Mouse (Mus musculus) retina, adult 2 months (tissue): Measurements from ENCODE around the gene Znrf3.

Source experiments
- DNase-seq: peaks from one replicate; pipeline ENCODE4 v3.0.0-alpha.2; 2012; ENCODE audit warnings: low read depth, low spot score

Znrf3 gene

GRCm38 (mm10) chr11:5271274-5272065 is 173.2 kb downstream of the Znrf3 start:
- DNase-seq: no peak

DNA sequence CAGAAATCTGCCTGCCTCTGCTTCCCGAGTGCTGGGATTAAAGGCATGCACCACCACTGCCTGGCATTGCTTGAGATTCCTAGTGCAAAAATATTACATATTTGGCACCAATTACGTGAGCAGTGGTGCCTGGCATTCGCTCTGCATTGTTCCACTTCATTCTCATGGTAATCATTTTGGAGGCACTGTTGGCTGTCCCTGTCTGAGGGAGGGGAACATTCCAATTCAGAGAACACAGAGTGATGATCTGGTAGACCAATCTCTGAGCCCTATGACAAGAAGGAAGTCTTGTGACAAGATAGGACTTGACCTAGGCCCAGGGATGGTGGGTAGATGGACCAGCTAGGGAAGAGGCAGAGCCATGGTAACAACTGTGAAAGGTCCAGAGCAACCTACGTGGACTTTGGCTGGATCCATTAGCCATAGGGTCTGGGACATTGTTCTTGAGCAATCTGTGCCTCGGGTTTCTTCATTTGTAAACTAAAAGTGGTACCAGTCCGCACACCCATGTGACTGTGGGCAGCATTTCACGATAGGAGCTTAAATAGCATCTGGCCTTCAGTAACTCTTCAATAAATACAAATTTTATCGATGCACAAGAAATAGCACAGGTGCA is 174.7 kb downstream of the Znrf3 start:
- no peak for DNase-seq

DNA sequence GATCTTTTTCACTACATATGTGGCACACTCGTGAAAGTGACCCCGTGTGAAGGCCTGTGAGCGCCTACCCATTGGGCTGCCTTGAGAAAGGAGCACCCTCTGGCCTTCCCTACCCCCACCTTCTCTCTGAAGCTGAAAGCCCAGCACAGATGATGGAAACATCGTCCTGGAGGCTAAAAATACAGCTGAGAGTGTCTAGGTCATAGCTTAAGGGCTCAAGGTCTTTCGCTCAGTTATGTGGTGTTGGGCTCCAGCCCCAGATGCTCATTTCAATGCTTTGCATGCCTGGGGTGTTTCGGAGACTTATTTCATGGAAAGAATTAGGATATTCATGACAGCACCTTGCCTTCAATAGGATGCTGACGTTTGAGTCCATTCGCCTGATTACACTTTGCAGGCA is 178.9 kb downstream of the Znrf3 start:
- no peak for DNase-seq

GRCm38 (mm10) chr11:5263078-5263730 is 181.4 kb downstream of the Znrf3 start:
- DNase-seq: no peak

GRCm38 (mm10) chr11:5261508-5262392 is 182.9 kb downstream of the Znrf3 start, which contains the start of gene Kremen1:
Gene Kremen1, minus strand, starts transcription at chr11:5261558.
- DNase-seq: peak; percentile 87

- no peak for DNase-seq
Measured at GRCm38 (mm10) chr11:5260942-5261459, 183.6 kb downstream of the Znrf3 start.

GRCm38 (mm10) chr11:5259944-5260598 is 184.6 kb downstream of the Znrf3 start:
- DNase-seq: no peak

DNA sequence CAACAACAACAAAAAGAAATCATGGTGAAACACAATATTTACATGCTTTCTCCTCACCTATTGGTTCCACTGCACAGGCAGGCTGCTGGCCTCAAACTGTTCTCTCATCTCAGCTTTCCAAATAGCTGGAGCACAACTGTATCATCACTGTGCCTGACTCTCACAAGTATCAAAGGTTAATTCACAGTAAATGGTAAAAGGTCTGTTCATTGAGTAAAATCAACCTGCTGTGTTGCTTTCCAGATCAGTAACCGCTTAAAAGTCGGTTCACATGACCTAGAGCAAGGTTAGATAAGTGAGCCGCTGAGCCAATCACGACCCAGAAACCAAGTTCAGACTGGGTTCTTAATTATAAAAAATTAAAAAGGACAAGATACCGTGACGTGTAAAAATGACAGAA is 186.6 kb downstream of the Znrf3 start:
- no peak for DNase-seq

- no peak for DNase-seq
Measured at GRCm38 (mm10) chr11:5257151-5257862, 187.3 kb downstream of the Znrf3 start.

DNA sequence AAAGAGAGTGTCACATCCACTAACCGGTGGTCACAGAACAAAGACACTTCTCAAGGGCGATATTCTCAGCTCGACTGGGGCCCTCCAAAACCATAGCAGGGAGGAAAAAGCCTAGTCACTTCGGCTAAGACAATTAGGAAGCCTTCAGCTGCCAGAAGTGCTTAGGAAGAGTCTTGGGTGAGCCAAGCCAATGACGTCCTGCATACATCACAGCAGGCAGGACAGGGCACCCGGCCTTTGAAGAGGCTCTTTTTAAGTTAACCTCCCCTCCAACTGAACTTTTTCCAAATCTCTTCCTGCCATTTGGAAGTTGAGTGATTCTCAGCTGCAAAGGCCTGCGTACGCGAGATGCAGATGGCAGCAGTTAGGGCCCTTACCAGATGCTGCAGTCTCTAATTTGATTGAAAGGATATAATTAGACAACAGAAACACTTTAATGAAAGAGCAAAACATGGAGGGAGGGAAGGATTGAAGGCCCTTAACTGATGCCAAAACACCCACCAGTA is 189.1 kb downstream of the Znrf3 start:
- DNase-seq: no peak

- no peak for DNase-seq
Measured at GRCm38 (mm10) chr11:5254016-5254415, 190.6 kb downstream of the Znrf3 start.

DNA sequence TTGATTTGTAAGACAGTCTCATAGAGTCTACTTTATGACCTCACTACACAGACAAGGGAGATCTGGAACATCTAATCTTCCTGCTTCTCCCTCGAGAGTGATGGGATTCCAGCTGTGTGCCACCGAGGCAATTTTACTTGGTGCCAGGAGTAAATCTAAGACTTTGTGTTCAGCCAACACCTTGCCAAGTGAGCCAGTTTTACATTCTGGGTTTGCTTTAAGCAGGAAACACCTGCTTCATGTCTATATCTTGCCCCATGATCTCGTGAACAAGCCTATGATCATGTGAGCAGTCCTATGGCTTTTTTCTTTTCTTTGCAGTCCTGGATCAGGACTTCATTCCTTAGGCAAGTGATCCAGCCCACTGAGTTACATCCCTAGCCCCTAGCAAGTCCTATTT is 191.1 kb downstream of the Znrf3 start:
- DNase-seq: no peak

DNA sequence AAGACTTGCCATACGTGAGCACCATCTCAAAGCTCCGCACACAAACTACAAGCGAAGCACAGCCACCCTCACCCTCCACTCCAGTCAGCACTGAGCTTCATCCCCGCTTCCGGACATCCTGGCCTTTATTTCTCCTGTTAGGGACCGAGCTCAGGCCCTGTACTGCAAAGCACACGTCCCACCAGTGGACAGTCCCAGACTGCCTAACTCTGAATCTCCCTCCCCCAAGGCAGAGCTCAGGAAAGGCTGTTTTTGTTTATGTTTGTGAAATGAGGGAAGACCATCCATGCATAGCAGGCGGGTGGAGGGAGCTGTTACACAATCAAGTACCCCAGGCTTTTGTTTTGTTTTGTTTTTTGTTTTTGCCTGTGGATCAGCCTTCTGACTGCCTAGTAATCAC is 191.9 kb downstream of the Znrf3 start:
- no peak for DNase-seq

DNA sequence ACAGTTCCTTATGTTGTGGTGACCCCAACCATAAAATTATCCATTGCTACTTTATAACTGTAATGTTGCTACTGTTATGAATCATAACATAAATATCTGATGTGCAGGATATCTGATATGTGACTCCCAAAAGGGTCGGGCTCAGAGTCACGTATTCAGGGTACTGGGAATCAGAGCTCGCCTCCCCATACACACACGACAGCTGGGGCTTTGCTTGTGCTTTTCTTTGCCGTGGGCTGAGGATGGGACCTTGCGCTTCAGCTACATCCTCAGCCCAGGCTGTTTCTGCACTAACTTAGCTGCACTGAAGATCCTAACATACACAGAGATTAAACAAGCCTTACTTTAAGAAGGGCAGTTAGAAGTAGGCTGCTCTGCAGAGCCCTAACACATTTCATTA is 193.5 kb downstream of the Znrf3 start:
- no peak for DNase-seq

- no peak for DNase-seq
Measured at GRCm38 (mm10) chr11:5248200-5248599, 196.4 kb downstream of the Znrf3 start.

DNA sequence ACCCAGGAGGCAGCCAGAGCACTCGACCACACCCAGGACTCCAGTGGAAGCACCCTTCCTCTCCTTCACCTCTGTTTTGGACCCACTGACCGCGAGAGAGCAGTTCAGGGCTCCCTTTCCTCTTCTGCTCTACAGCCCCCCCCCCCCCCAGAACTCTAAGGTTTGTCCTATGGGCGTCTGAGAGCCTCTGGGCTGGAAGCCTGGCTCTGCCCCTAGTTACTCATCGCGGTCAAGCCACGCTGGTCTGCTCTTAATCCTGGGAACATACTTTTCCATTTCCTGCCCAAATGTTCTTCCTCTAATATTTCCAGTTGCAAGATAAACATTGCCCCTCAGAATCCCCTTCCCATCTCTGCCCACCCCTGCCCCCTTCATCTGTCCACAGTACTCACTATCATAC is 199.2 kb downstream of the Znrf3 start:
- DNase-seq: no peak

DNA sequence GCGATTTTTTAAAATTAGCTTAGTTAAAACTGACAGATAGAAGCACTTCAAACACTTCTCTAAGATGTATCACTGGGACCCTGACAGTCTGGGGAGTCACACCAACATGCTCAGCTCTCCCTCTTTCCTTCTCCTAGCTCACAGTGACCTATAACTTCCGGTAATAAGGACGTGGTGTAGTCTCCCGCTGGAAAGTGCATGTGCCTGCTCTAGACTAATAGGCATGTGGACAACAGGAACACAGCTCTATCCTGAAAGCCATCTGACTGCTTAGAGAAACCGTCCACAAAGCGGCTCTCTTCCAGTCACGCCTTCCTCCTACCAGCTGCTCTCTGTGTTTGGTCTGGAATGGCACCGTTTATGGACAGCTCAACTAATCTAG is 199.9 kb downstream of the Znrf3 start:
- DNase-seq: no peak

DNA sequence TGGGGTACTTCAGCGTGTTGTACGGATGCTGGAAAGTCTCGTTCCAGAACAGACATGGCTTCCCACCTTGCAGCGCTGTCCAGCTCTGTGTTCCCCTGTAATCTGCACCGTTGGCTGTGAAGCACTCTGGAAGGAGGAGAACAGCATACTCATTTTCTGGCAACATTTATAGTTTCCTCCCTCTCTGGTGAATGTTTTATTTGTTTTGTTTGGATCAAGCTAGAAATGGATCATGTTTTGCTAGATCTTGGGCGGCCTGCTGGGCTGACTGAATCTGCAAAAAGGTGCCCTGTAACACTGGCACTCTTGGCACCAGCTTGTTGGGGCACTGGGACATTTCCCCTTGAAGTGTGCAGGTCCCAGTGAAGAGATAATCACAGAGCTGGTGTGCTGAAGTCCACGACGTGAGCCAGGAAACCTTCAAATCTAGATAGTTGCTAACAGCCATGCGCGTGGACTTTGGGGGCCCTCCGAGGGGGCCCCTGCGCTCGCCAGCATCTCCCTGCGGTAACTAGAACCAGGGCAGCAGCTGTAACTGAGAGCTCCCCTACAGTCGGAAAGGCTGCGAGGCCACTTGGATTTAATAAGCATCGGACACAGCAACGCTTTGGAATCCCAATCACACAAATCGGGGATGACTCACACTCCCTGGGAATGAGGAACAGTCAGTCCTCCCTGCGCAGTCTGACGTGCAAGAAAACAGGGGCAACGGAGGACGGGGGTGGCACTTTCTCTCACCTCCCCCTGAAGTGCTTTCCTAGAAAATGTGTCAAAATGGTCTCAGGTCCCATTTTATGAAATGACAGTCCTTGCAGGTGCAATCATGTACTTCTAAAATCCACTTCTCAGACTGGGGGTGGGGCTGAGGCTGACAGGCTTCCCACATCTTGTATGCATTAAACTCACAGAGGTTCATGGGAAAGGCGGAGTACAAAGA is 200.6 kb downstream of the Znrf3 start:
- no peak for DNase-seq

DNA sequence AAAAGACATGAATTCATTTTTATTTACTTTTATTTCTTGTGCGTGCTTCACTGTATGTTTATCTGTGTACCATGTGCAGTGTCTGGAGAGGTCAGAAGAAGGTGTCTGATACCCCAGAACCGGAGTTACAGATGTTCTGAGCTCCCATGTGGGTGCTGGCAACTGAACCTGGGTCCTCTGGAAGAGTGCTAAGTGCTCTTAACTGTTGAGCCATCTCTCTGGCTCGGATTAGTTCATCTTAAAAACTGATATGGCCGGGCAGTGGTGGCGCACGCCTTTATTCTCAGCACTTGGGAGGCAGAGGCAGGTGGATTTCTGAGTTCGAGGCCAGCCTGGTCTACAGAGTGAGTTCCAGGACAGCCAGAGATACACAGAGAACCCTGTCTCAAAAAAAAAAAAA is 201.4 kb downstream of the Znrf3 start:
- no peak for DNase-seq
